ENCODE assay signal across 20 mouse cellular contexts in genomic region chr16:84468898-84469297, GRCm38 (mm10). TPM values are rescaled to one million over a fixed set of nuclear protein-coding genes. Genes with fewer than 3 reads are reported as not detected.
DNase-seq lines count a peak whose midpoint lies in the region; ATAC-seq and TF ChIP-seq lines count a peak whose summit lies in the region.
"Had no signal": no experiment of that assay in that cellular context is flagged by ENCODE, and none has a peak within 500 bp of the region (broad histone marks: within the 10 kb centered on the region; RNA-seq: fewer than 3 reads in every experiment).

No protein-coding gene starts in this region.

- peak; percentile 32 for TF ChIP-seq CTCF in heart, adult 2 months (IDR thresholded peaks at IDR 0.05)

- intact Hi-C loops in heart, adult 2 months (cut with DNase I), result no loop called here

- no peaks in the 10 kb centered on the region for H3K27me3 ChIP-seq in heart, adult 2 months (ENCODE audit: control insufficient read depth, insufficient read depth, low read length)
- H3K27me3 ChIP-seq in heart, embryonic 11.5 days (ENCODE audit: control insufficient read depth, insufficient read depth, low read length), result no peaks in the 10 kb centered on the region
- H3K27me3 ChIP-seq: embryonic facial prominence, embryonic 13.5 days; forebrain, embryonic 12.5 days; liver, embryonic 15.5 days had no signal

- no peak for ATAC-seq in heart, embryonic 11.5 days (replicated peaks; ENCODE audit: insufficient number of reproducible peaks, low FRiP score, low TSS enrichment)
- ATAC-seq in common myeloid progenitor, adult 5-6 weeks (replicated peaks; ENCODE audit: low read depth, poor library complexity, severe bottlenecking), result 0 out of 2 replicates have a peak, but pooled peaks have one; percentile 47
- no peak for ATAC-seq in monocyte, adult 5-6 weeks (replicated peaks; ENCODE audit: insufficient number of reproducible peaks, low FRiP score, low TSS enrichment, poor library complexity, severe bottlenecking)
- ATAC-seq: intestine, embryonic 16.5 days; midbrain, embryonic 16.5 days had no signal

- no peaks in the 10 kb centered on the region for H3K36me3 ChIP-seq in heart, adult 2 months (ENCODE audit: control insufficient read depth, insufficient read depth, low read length)
- no peaks in the 10 kb centered on the region for H3K36me3 ChIP-seq in heart, embryonic 11.5 days (ENCODE audit: control insufficient read depth, insufficient read depth, low read length)
- H3K36me3 ChIP-seq: embryonic facial prominence, embryonic 13.5 days; forebrain, embryonic 12.5 days; heart, embryonic 10.5 days; liver, embryonic 15.5 days had no signal

- WGBS in heart, adult 2 months, result 8% methylated on average over 1 of the region's 1 CpGs
- WGBS in heart, embryonic 11.5 days (ENCODE audit: insufficient replicate concordance), result 21% methylated on average over 1 of the region's 1 CpGs

- no peaks in the 10 kb centered on the region for H3K4me1 ChIP-seq in heart, adult 2 months (ENCODE audit: control insufficient read depth, insufficient read depth, low read length)
- H3K4me1 ChIP-seq in heart, embryonic 11.5 days (ENCODE audit: control insufficient read depth, insufficient read depth, low read length), result no peaks in the 10 kb centered on the region
- H3K4me1 ChIP-seq: embryonic facial prominence, embryonic 13.5 days; forebrain, embryonic 12.5 days; heart, embryonic 10.5 days; liver, embryonic 15.5 days had no signal

- no peak overlapping the region for H3K4me3 ChIP-seq in heart, adult 2 months
- H3K4me3 ChIP-seq in heart, embryonic 11.5 days (ENCODE audit: low read depth, low read length), result no peak overlapping the region
- H3K4me3 ChIP-seq: embryonic facial prominence, embryonic 13.5 days; forebrain, embryonic 12.5 days; heart, embryonic 10.5 days; liver, embryonic 15.5 days had no signal

- no peaks in the 10 kb centered on the region for H3K79me2 ChIP-seq in heart, adult 2 months (replicated peaks; ENCODE audit: control insufficient read depth, insufficient read depth, low read length)

- H3K27ac ChIP-seq in heart, adult 2 months, result no peak overlapping the region
- H3K27ac ChIP-seq in heart, embryonic 11.5 days (ENCODE audit: low read depth, low read length), result no peak overlapping the region
- H3K27ac ChIP-seq: embryonic facial prominence, embryonic 13.5 days; forebrain, embryonic 12.5 days; heart, embryonic 10.5 days; liver, embryonic 15.5 days had no signal

- DNase-seq in heart, adult 2 months, result no peak
- DNase-seq in 416B (ENCODE audit: low read depth) (peak; percentile 26), ES-CJ7 (ENCODE audit: low read depth, low spot score) (peak; percentile 56)
- no peak for DNase-seq in urinary bladder, adult 18-20 months (ENCODE audit: low spot score in 2 of 2)
- DNase-seq: cerebellum, adult 8-10 months; heart, postnatal 36 days; kidney, postnatal 25 days; lung, postnatal 36 days had no signal

- H3K4me2 ChIP-seq in heart, embryonic 11.5 days, result no peak overlapping the region
- H3K4me2 ChIP-seq: embryonic facial prominence, embryonic 13.5 days; forebrain, embryonic 12.5 days; liver, embryonic 15.5 days had no signal

- H3K9ac ChIP-seq in heart, adult 2 months (ENCODE audit: low read depth, low read length), result no peak overlapping the region
- no peak overlapping the region for H3K9ac ChIP-seq in heart, embryonic 11.5 days (ENCODE audit: low read depth, low read length)
- H3K9ac ChIP-seq: embryonic facial prominence, embryonic 13.5 days; forebrain, embryonic 12.5 days; liver, embryonic 15.5 days had no signal

- no peak for TF ChIP-seq EP300 in heart, adult 2 months (IDR thresholded peaks at IDR 0.05; ENCODE audit: insufficient read depth, low read depth, low read length)

- no peaks in the 10 kb centered on the region for H3K9me3 ChIP-seq in heart, embryonic 11.5 days (replicated peaks; ENCODE audit: control insufficient read depth, low read length)
- H3K9me3 ChIP-seq: embryonic facial prominence, embryonic 13.5 days; forebrain, embryonic 12.5 days; heart, embryonic 10.5 days; liver, embryonic 15.5 days had no signal

- TF ChIP-seq POLR2A in heart, adult 2 months (IDR thresholded peaks at IDR 0.05; ENCODE audit: insufficient read depth, low read depth, low read length), result no peak

RNA-seq across cellular contexts. Expression of gene A730009L09Rik, which starts 46.0 kb away (rescaled TPM):
- total RNA-seq in heart, adult 2 months (2021), result not detected
- polyA plus RNA-seq in heart, adult 2 months (2012; rRNA removed), result not detected in 2 replicates
- not detected in 2 replicates for polyA plus RNA-seq in heart, embryonic 11.5 days (2014; fragmentation: Nextera tagmentation; extraction: Ambion mirVana)
- total RNA-seq in common myeloid progenitor, adult 5-6 weeks (2017), result not detected in 2 replicates
- total RNA-seq in monocyte, adult 5-6 weeks (2017), result not detected in 3 replicates
- total RNA-seq: heart, postnatal 36 days had no signal
- polyA plus RNA-seq: embryonic facial prominence, embryonic 13.5 days; forebrain, embryonic 12.5 days; heart, embryonic 10.5 days; intestine, embryonic 16.5 days; limb, embryonic 11.5 days; liver, embryonic 15.5 days; neural tube, embryonic 14.5 days; spleen, adult 2 months had no signal

Comparison
In these comparisons a context has a peak if more than half of its experiments do, and no peak if none do; other contexts are left out.
1. DNase-seq: peak in 416B (single experiment) and ES-CJ7 (single experiment); none in heart, adult 2 months (0 of 2) and urinary bladder, adult 18-20 months (0 of 2).